Mouse (Mus musculus): Measurements from ENCODE around the gene Pafah1b2.

DNA sequence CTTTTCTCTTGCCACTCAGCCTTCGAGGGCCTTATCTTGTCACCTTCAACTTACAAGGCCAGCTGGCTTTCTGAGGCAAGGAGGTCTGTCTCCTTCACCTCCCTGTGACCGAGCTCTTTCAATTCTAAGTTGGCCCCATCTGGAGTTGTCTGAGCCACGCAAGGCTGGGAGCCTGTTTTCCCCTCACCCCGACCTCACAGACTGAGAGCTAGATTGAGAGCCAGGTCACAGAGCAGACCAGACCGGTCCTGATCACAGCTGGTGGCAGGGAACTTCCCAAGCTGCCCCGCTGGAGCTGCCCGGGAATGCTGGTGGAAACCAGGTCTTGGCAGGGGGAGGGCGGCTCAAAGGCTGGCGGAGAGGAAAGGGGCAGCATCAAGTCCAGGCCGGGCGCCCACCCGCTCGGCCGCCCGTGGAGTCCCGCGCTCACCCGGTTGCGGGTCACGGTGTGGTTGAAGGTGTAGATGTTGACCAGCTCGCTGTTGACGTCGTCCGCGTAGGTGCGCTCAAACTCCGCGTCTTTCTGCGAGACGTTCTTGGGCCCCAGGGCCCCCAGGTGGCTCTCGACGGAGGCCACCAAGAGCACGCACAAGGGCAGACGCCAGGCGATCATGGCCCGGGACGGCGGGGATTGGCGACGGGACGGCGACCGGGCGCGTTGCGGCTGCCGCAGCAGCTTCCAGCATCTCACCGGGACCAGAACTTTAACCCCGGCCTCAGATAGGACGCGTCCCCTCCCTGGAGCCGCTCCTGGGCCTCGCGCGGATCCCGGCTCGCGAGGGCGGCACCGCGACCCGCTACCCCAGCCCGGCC, 58.0 kb downstream of the Pafah1b2 start:
- TF ChIP-seq CTCF (IDR thresholded peaks at IDR 0.05; ENCODE audit: borderline replicate concordance, insufficient read depth, low read depth, low read length) (no peak), POLR2A (IDR thresholded peaks at IDR 0.05; ENCODE audit: borderline replicate concordance, insufficient read depth, low read length) (0 out of 2 replicates have a peak, but pooled peaks have one; percentile 15)
